Mouse (Mus musculus): ENCODE measurements around the gene Rbm42. TPM values are rescaled to one million over a fixed set of nuclear protein-coding genes. Genes with fewer than 3 reads are reported as not detected.

Gene Rbm42
- polyA plus RNA-seq, 1 experiment from 2014 or later, result 115 TPM

DNA sequence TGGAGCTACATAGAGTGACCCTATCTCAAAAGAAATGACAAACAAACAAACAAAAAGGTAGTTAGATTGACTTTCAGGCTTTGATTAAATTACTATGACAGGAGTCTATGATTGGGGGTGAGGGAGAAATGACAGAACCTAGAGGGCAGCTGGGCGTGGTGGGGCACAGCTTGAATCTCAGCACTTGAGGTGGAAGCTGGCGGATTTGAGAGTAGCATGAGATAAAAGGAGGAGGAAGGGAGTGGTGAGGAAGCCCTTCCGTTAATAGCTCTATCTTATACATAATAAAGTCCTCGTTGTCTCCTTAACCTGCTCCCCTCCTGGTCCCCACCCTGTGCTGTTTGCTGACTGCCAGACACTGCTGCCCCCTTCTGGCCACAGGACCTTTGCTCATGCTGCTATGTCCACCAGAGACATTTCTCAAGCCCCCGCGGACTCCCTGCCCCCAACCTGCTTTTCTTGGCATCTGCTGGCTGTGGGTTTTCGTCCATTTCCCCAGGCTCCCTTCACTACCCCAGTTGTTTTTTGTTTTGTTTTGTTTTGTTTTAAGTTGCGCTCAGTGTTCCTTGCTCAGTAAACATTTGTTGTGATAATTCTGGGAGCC is 42.3 kb downstream of the Rbm42 start:
- 18% methylated on average over 8 of the region's 8 CpGs for WGBS
- peak; percentile 81 for TF ChIP-seq CTCF (IDR thresholded peaks at IDR 0.05; ENCODE audit: low read depth)

DNA sequence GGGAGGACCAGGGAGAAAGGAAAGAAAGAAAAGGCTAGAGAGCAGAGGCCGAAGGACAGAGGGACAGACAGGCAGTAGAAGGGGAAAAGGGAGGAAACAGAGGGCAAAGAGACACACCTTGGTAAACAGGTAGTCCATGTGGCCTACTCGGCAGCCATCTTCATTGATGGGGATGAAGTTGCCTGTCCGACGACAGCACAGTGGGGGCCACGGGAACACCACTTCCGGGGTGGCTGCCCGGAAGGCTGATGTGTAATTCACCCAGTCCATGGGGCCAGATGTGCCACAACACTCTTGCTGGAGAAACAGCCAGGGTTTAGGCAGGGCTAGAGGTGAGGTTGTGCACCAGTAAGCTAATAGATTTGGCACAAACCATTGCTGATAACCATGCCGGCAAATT is 45.2 kb downstream of the Rbm42 start:
- DNase-seq, result no peak

More for the DNA sequence above, 42.3 kb downstream of the Rbm42 start:
- Histone ChIP-seq H3K27ac (ENCODE audit: low read depth) (no peak overlapping the region), H3K27me3 (ENCODE audit: insufficient read depth, low read length) (no peaks in the 10 kb centered on the region), H3K9ac (no peak overlapping the region), H3K9me3 (ENCODE audit: low read depth, low read length) (no peaks in the 10 kb centered on the region), H3K36me3 (ENCODE audit: insufficient read depth) (no peaks in the 10 kb centered on the region), H3K4me3 (ENCODE audit: low read depth, low read length) (no peak overlapping the region), H3K4me2 (no peak overlapping the region), H3K4me1 (ENCODE audit: insufficient read depth) (no peaks in the 10 kb centered on the region)
- ATAC-seq (ENCODE audit: insufficient read depth), result 0 out of 2 replicates have a peak, but pooled peaks have one; percentile 44
- peak; percentile 72 for DNase-seq

DNA sequence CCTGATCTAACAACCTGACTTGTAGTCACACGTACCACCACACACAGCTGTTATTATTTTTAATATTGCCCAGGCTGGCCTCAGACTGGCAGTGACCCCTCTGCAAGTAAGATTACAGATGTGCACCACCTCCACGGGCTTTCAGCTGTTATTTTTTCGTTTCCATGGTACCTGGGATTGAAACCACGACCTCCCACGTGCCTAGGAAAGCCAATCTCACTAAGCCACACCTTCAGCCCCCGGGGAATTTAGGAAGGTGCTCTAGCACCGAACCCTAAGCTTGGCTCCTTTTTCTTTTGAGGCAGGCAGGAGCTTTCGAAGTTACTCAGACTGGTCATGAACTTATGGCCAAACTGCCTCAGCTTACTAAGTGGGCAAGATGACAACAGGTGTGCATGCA is 45.7 kb downstream of the Rbm42 start:
- 46% methylated on average over 8 of the region's 8 CpGs for WGBS
- ATAC-seq (ENCODE audit: insufficient read depth) (no peak), DNase-seq (no peak)
- Histone ChIP-seq H3K9ac (no peak overlapping the region), H3K4me2 (no peak overlapping the region), H3K9me3 (ENCODE audit: low read depth, low read length) (no peaks in the 10 kb centered on the region), H3K4me1 (ENCODE audit: insufficient read depth) (no peaks in the 10 kb centered on the region; the same call in 1 of the 2 replicates), H3K27ac (ENCODE audit: low read depth) (no peak overlapping the region), H3K27me3 (ENCODE audit: insufficient read depth, low read length) (no peaks in the 10 kb centered on the region), H3K4me3 (ENCODE audit: low read depth, low read length) (no peak overlapping the region), H3K36me3 (ENCODE audit: insufficient read depth) (no peaks in the 10 kb centered on the region)
- TF ChIP-seq CTCF (IDR thresholded peaks at IDR 0.05; ENCODE audit: low read depth), result no peak

More for the DNA sequence above, 45.2 kb downstream of the Rbm42 start:
- ATAC-seq (ENCODE audit: insufficient read depth), result no peak
- no peaks in the 10 kb centered on the region for H3K27me3 ChIP-seq (ENCODE audit: insufficient read depth, low read length)
- H3K4me2 ChIP-seq, result no peak overlapping the region
- H3K27ac ChIP-seq (ENCODE audit: low read depth), result no peak overlapping the region
- no peak overlapping the region for H3K4me3 ChIP-seq (ENCODE audit: low read depth, low read length)
- H3K9ac ChIP-seq, result no peak overlapping the region
- no peaks in the 10 kb centered on the region; the same call in 1 of the 2 replicates for H3K4me1 ChIP-seq (ENCODE audit: insufficient read depth)
- no peak for TF ChIP-seq CTCF (IDR thresholded peaks at IDR 0.05; ENCODE audit: low read depth)
- H3K36me3 ChIP-seq (ENCODE audit: insufficient read depth), result no peaks in the 10 kb centered on the region
- 82% methylated on average over 8 of the region's 8 CpGs for WGBS
- no peaks in the 10 kb centered on the region for H3K9me3 ChIP-seq (ENCODE audit: low read depth, low read length)

DNA sequence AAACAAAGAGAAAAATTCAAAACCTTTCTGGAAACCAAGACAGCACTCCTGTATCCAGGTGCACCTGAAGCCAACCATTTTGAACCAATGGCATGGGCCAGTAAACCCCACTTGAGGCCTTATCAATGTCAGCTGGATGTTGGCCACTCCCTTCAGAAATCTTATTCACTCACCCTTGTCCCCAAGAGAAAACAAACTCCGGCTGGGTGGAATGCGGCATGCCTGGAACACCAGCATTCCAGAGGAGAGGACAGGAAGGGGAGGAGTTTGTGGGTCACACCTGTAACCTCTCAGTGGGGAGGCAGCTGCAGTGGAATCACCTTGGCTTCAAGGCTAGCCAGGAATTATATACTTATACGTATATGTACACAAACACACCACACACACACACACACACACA is 47.5 kb downstream of the Rbm42 start:
- 19% methylated on average over 3 of the region's 3 CpGs for WGBS
- peak; percentile 52 for ATAC-seq (ENCODE audit: insufficient read depth)
- no peak for TF ChIP-seq CTCF (IDR thresholded peaks at IDR 0.05; ENCODE audit: low read depth)
- no peaks in the 10 kb centered on the region for H3K36me3 ChIP-seq (ENCODE audit: insufficient read depth)
- H3K27ac ChIP-seq (ENCODE audit: low read depth), result peak overlapping the region; percentile 88
- no peak overlapping the region for H3K9ac ChIP-seq
- no peaks in the 10 kb centered on the region for H3K27me3 ChIP-seq (ENCODE audit: insufficient read depth, low read length)
- H3K4me2 ChIP-seq, result no peak overlapping the region
- H3K9me3 ChIP-seq (ENCODE audit: low read depth, low read length), result no peaks in the 10 kb centered on the region
- no peak overlapping the region for H3K4me3 ChIP-seq (ENCODE audit: low read depth, low read length)
- H3K4me1 ChIP-seq (ENCODE audit: insufficient read depth), result no peaks in the 10 kb centered on the region; the same call in 1 of the 2 replicates
- DNase-seq, result peak; percentile 76

DNA sequence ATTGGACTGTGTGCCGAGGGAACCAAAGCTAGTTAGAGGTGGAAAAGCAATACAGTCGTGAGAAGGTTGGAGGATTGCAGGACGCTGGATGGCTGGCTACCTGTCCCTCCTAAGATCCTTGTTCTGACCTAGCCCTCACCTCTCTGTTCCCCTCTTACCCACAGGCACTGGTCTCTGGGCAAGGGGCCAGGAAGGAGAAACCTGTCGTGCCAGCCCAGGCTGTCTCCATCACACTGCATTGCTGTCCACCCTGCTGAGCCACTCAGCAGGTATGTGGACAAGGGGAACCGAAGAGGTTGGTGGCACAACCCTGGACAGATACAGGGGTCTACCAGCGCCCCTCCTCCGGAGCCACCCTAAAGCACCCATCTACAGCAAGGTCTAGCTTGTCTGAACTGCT is 49.5 kb downstream of the Rbm42 start:
- no peaks in the 10 kb centered on the region for H3K27me3 ChIP-seq (ENCODE audit: insufficient read depth, low read length)
- ATAC-seq (ENCODE audit: insufficient read depth), result peak; percentile 37; the same call in 1 of the 2 replicates
- H3K9ac ChIP-seq, result no peak overlapping the region
- DNase-seq, result peak; percentile 57
- H3K4me1 ChIP-seq (ENCODE audit: insufficient read depth), result no peaks in the 10 kb centered on the region; the same call in 1 of the 2 replicates
- peak overlapping the region; percentile 35; the same call in 1 of the 2 replicates for H3K4me2 ChIP-seq
- 56% methylated on average over 7 of the region's 7 CpGs for WGBS
- H3K36me3 ChIP-seq (ENCODE audit: insufficient read depth), result no peaks in the 10 kb centered on the region
- H3K27ac ChIP-seq (ENCODE audit: low read depth), result peak overlapping the region; percentile 88
- TF ChIP-seq CTCF (IDR thresholded peaks at IDR 0.05; ENCODE audit: low read depth), result no peak
- no peak overlapping the region for H3K4me3 ChIP-seq (ENCODE audit: low read depth, low read length)
- H3K9me3 ChIP-seq (ENCODE audit: low read depth, low read length), result no peaks in the 10 kb centered on the region

DNA sequence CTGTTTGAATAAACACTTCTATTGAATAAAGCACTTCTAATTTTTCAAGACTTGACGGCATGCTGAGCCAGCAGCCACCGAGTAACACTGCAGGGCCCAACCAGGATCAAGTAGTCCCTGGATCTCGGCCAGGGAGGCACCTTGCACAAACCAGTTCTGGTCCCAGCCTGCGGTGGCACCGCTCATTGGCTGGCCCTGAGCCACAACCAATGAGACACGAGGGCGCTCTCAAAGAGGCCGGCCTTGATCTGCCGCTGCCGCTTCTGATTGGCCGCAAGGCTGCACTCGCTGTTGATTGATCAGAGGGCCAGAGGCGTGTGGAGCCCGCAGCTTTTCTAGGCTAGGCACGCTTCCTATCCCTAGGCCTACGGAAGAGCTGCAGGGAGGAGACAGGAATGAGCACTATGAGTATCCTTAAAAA is 50.2 kb downstream of the Rbm42 start:
- no peak for TF ChIP-seq CTCF (IDR thresholded peaks at IDR 0.05; ENCODE audit: low read depth)
- Histone ChIP-seq H3K4me3 (ENCODE audit: low read depth, low read length) (no peak overlapping the region), H3K4me1 (ENCODE audit: insufficient read depth) (no peaks in the 10 kb centered on the region; the same call in 1 of the 2 replicates), H3K9ac (no peak overlapping the region), H3K27ac (ENCODE audit: low read depth) (peak overlapping the region; percentile 88), H3K27me3 (ENCODE audit: insufficient read depth, low read length) (no peaks in the 10 kb centered on the region), H3K9me3 (ENCODE audit: low read depth, low read length) (no peaks in the 10 kb centered on the region), H3K4me2 (peak overlapping the region; percentile 43), H3K36me3 (ENCODE audit: insufficient read depth) (no peaks in the 10 kb centered on the region)
- peak; percentile 95 for ATAC-seq (ENCODE audit: insufficient read depth)
- DNase-seq, result peak; percentile 97
- WGBS, result under 1% methylated on average over 16 of the region's 16 CpGs

DNA sequence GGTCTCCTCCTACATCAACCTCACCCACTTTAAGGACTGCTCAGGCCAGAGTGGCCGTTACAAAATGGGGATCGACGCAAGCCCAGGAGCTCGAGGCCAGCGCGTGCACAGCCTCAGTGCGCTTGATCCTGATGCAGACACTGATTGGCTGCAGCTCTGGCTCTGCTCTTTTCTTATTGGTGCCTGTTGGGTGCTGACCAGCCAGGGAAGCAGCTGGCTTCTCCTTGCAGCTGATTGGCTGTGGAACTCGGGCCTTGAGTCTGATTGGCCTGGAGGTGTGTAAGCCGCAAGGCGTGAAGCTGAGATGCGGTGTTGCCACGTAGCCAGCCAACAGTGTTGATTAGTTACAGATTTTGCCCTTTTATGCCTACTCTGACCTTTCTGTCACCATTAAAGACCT is 51.3 kb downstream of the Rbm42 start, which contains the start of gene Zbtb32:
Gene Zbtb32 (minus strand): TSS at position 124 of the 400 bp plus-strand sequence.
- H3K9ac ChIP-seq, result no peak within 1 kb of the TSS
- no peaks in the 10 kb centered on the region for H3K9me3 ChIP-seq (ENCODE audit: low read depth, low read length)
- WGBS, result 87% methylated on average over 12 of the region's 12 CpGs
- H3K36me3 ChIP-seq (ENCODE audit: insufficient read depth), result no peaks in the 10 kb centered on the region
- DNase-seq (no peak), ATAC-seq (ENCODE audit: insufficient read depth) (no peak)
- H3K4me3 ChIP-seq (ENCODE audit: low read depth, low read length), result no peak within 1 kb of the TSS
- peak within 1 kb of the TSS; percentile 87 for H3K27ac ChIP-seq (ENCODE audit: low read depth)
- peak within 1 kb of the TSS; percentile 43 for H3K4me2 ChIP-seq
- no peak for TF ChIP-seq CTCF (IDR thresholded peaks at IDR 0.05; ENCODE audit: low read depth)
- no peaks in the 10 kb centered on the region; the same call in 1 of the 2 replicates for H3K4me1 ChIP-seq (ENCODE audit: insufficient read depth)
- H3K27me3 ChIP-seq (ENCODE audit: insufficient read depth, low read length), result no peaks in the 10 kb centered on the region

Measured in lung, embryonic 14.5 days (tissue).